Mouse (Mus musculus): Measurements from ENCODE around the gene Slc12a3. TPM values are rescaled to one million over a fixed set of nuclear protein-coding genes. Genes with fewer than 3 reads are reported as not detected.

Gene Slc12a3
- polyA plus RNA-seq, 1 experiment from 2014 or later: 0.08 TPM

DNA sequence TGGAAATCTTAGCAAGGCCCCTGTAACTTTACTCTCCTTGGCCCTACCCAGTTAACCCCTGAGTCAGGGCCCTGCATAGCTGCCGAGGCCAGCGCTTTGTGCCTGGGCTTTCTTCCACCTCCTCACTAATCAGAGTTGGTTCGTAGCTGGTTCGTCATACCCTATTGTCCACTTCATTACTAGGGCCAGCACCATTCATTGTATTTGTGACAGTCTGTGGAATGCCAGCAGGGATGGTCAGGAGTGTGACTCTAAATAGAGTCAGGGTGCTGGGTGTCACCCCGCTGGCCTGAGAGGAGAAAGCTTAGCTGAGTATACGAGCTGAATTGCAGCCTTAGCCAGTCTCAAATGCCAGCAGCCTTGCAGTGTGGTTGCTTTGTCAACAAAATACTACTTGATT lies 31.9 kb upstream of the Slc12a3 start:
- ATAC-seq (ENCODE audit: low read depth): no peak
- 64% methylated on average over 6 of the region's 6 CpGs for WGBS
- Histone ChIP-seq H3K9ac (ENCODE audit: low read length) (peak overlapping the region; percentile 38; the same call in 1 of the 2 replicates), H3K4me3 (ENCODE audit: low read length) (no peak overlapping the region), H3K4me2 (ENCODE audit: low read depth, low read length) (no peak overlapping the region), H3K27ac (ENCODE audit: low read length) (peak overlapping the region; percentile 82), H3K4me1 (replicated peaks; ENCODE audit: control insufficient read depth, insufficient read depth, low read length) (peaks cover 30% of the 10 kb centered on the region), H3K27me3 (ENCODE audit: control insufficient read depth, insufficient read depth, low read depth, low read length) (no peaks in the 10 kb centered on the region), H3K36me3 (ENCODE audit: control insufficient read depth, insufficient read depth, low read length) (no peaks in the 10 kb centered on the region), H3K9me3 (ENCODE audit: control insufficient read depth, low read length) (no peaks in the 10 kb centered on the region)

DNA sequence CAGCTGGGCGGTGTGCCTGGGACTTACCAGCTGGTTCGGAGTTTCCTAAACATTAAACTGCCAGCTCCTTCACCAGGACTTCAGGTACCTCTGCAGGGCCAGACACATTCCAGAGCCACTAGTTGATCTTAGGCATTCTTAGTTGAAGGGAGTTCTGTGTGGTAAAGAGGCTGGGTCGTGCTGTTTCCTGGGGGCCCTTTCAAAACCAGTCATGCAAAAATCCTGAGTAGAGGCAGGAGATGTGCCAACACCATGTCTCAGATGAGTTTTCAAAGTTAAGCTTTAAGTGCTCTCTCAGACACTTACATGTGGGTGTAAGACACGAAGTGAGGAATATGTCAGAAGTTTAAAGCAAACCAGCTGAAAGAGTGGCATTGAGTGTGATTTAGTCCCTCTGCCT lies 28.2 kb upstream of the Slc12a3 start:
- WGBS: 59% methylated on average over 4 of the region's 4 CpGs
- Histone ChIP-seq H3K4me1 (replicated peaks; ENCODE audit: control insufficient read depth, insufficient read depth, low read length) (peaks cover 20% of the 10 kb centered on the region; the same call in 1 of the 2 replicates), H3K4me3 (ENCODE audit: low read length) (no peak overlapping the region), H3K27ac (ENCODE audit: low read length) (peak overlapping the region; percentile 89), H3K36me3 (ENCODE audit: control insufficient read depth, insufficient read depth, low read length) (peaks cover 7% of the 10 kb centered on the region), H3K9ac (ENCODE audit: low read length) (no peak overlapping the region), H3K9me3 (ENCODE audit: control insufficient read depth, low read length) (no peaks in the 10 kb centered on the region), H3K4me2 (ENCODE audit: low read depth, low read length) (no peak overlapping the region), H3K27me3 (ENCODE audit: control insufficient read depth, insufficient read depth, low read depth, low read length) (no peaks in the 10 kb centered on the region)
- ATAC-seq (ENCODE audit: low read depth): peak; percentile 82

DNA sequence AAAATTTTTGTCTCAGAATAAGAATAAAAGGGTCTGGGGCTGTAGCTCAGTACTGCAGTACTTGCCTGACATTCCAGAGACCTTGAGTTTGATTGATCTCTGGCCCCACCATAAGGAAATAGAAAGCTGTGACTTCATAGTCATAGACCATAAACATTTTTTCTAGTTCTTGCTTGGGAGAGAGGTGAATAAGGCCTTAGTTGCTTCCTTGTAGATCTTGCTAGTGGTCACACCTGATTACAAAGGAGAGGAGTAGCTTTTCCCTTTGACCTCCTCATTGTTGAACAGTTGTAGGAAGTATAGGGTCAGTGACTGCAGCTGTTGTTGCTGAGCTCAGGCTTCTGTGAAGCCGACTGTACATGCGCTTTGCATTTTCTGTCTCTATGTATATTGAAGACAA lies 24.6 kb upstream of the Slc12a3 start:
- Histone ChIP-seq H3K4me3 (ENCODE audit: low read length) (no peak overlapping the region), H3K4me1 (replicated peaks; ENCODE audit: control insufficient read depth, insufficient read depth, low read length) (peaks cover 21% of the 10 kb centered on the region), H3K9me3 (ENCODE audit: control insufficient read depth, low read length) (no peaks in the 10 kb centered on the region), H3K9ac (ENCODE audit: low read length) (no peak overlapping the region), H3K36me3 (ENCODE audit: control insufficient read depth, insufficient read depth, low read length) (peaks cover 8% of the 10 kb centered on the region), H3K27ac (ENCODE audit: low read length) (no peak overlapping the region), H3K27me3 (ENCODE audit: control insufficient read depth, insufficient read depth, low read depth, low read length) (no peaks in the 10 kb centered on the region), H3K4me2 (ENCODE audit: low read depth, low read length) (no peak overlapping the region)
- WGBS: 93% methylated on average over 2 of the region's 2 CpGs
- ATAC-seq (ENCODE audit: low read depth): no peak

DNA sequence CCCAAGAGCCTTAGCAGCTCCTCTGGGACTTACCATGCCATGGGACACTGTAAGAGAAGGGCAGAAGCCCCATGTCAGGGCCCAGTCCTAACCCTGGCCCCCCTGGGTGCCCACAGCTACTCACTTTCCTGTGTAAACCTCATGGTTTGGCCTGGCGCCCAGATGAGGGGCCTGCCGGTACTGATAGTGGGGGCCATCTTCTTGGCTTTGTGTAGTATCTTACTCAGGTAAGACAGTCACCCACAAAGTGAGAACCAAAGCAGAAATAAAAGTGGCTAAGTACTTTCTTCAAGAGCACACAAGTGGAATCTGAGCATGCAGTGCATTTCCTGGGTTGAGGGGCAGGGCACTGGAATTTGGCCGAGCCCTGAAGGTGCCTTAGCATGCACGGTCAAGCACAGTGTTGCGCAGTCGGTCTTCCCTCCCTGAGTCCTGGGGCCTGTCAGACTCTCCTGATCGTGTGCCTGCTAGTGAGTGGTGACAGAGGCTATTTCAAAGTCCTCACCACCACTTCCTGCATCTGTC lies 21.9 kb upstream of the Slc12a3 start:
- Histone ChIP-seq H3K27ac (ENCODE audit: low read length) (peak overlapping the region; percentile 85), H3K9me3 (ENCODE audit: control insufficient read depth, low read length) (no peaks in the 10 kb centered on the region), H3K36me3 (ENCODE audit: control insufficient read depth, insufficient read depth, low read length) (peaks cover 14% of the 10 kb centered on the region), H3K4me2 (ENCODE audit: low read depth, low read length) (no peak overlapping the region), H3K9ac (ENCODE audit: low read length) (no peak overlapping the region; the same call in 1 of the 2 replicates), H3K27me3 (ENCODE audit: control insufficient read depth, insufficient read depth, low read depth, low read length) (no peaks in the 10 kb centered on the region), H3K4me3 (ENCODE audit: low read length) (no peak overlapping the region), H3K4me1 (replicated peaks; ENCODE audit: control insufficient read depth, insufficient read depth, low read length) (peaks cover 13% of the 10 kb centered on the region)
- ATAC-seq (ENCODE audit: low read depth): peak; percentile 93
- WGBS: 51% methylated on average over 7 of the region's 7 CpGs

DNA sequence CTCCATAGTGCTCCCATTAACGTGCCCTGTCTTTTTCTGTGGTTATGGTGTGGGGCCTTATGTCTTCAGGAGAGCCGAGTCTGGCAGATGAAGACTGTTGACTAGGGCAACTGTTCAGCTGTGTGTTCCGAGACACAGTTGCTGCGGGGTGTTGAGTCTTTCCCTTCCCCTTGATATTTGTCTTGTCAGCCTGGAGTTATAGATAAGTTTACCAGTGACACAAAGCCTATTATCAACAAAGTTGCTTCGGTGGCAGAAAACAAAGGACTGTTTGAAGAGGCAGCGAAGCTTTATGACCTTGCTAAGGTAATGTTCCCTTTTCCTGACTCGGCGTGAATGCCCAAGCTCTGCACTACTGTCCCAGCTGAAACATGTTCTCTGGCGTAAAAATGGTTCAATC lies 21.3 kb upstream of the Slc12a3 start:
- H3K27ac ChIP-seq (ENCODE audit: low read length): peak overlapping the region; percentile 58
- H3K9me3 ChIP-seq (ENCODE audit: control insufficient read depth, low read length): no peaks in the 10 kb centered on the region
- 74% methylated on average over 9 of the region's 9 CpGs for WGBS
- peaks cover 13% of the 10 kb centered on the region for H3K4me1 ChIP-seq (replicated peaks; ENCODE audit: control insufficient read depth, insufficient read depth, low read length)
- H3K27me3 ChIP-seq (ENCODE audit: control insufficient read depth, insufficient read depth, low read depth, low read length): no peaks in the 10 kb centered on the region
- no peak overlapping the region for H3K4me2 ChIP-seq (ENCODE audit: low read depth, low read length)
- H3K4me3 ChIP-seq (ENCODE audit: low read length): no peak overlapping the region
- ATAC-seq (ENCODE audit: low read depth): no peak
- H3K36me3 ChIP-seq (ENCODE audit: control insufficient read depth, insufficient read depth, low read length): peaks cover 13% of the 10 kb centered on the region
- H3K9ac ChIP-seq (ENCODE audit: low read length): no peak overlapping the region

GRCm38 (mm10) chr8:94314069-94314468 lies 14.9 kb upstream of the Slc12a3 start:
- 76% methylated on average over 2 of the region's 2 CpGs for WGBS
- no peak overlapping the region for H3K27ac ChIP-seq (ENCODE audit: low read length)
- no peaks in the 10 kb centered on the region for H3K27me3 ChIP-seq (ENCODE audit: control insufficient read depth, insufficient read depth, low read depth, low read length)
- no peak overlapping the region for H3K4me2 ChIP-seq (ENCODE audit: low read depth, low read length)
- no peak overlapping the region for H3K4me3 ChIP-seq (ENCODE audit: low read length)
- no peaks in the 10 kb centered on the region for H3K9me3 ChIP-seq (ENCODE audit: control insufficient read depth, low read length)
- ATAC-seq (ENCODE audit: low read depth): no peak
- H3K36me3 ChIP-seq (ENCODE audit: control insufficient read depth, insufficient read depth, low read length): peaks cover 5% of the 10 kb centered on the region; the same call in 1 of the 2 replicates
- no peak overlapping the region for H3K9ac ChIP-seq (ENCODE audit: low read length)
- no peaks in the 10 kb centered on the region for H3K4me1 ChIP-seq (replicated peaks; ENCODE audit: control insufficient read depth, insufficient read depth, low read length)

DNA sequence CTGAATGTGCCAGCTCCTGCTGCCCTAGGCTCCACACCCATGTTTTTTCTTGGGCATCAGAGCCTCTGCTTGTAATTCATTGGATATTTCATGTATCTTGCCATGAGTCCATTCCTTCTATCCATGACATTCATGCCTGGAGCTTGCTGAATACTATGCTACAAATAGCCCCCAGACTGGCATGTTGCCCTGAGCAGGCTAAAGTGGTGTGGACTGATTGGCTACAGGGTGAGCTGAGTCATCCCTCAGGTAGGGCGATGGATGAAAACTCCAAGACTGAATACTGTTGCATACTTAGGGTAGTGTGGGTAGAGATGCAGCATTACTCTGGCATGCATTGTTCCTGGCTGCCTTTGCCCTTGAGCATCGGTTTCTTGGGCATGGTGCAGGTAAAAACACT lies 11.8 kb upstream of the Slc12a3 start:
- no peaks in the 10 kb centered on the region for H3K9me3 ChIP-seq (ENCODE audit: control insufficient read depth, low read length)
- H3K4me2 ChIP-seq (ENCODE audit: low read depth, low read length): no peak overlapping the region
- H3K9ac ChIP-seq (ENCODE audit: low read length): no peak overlapping the region
- no peaks in the 10 kb centered on the region for H3K27me3 ChIP-seq (ENCODE audit: control insufficient read depth, insufficient read depth, low read depth, low read length)
- 90% methylated on average over 2 of the region's 2 CpGs for WGBS
- no peaks in the 10 kb centered on the region for H3K4me1 ChIP-seq (replicated peaks; ENCODE audit: control insufficient read depth, insufficient read depth, low read length)
- no peak overlapping the region for H3K27ac ChIP-seq (ENCODE audit: low read length)
- H3K36me3 ChIP-seq (ENCODE audit: control insufficient read depth, insufficient read depth, low read length): no peaks in the 10 kb centered on the region
- ATAC-seq (ENCODE audit: low read depth): no peak
- H3K4me3 ChIP-seq (ENCODE audit: low read length): no peak overlapping the region

DNA sequence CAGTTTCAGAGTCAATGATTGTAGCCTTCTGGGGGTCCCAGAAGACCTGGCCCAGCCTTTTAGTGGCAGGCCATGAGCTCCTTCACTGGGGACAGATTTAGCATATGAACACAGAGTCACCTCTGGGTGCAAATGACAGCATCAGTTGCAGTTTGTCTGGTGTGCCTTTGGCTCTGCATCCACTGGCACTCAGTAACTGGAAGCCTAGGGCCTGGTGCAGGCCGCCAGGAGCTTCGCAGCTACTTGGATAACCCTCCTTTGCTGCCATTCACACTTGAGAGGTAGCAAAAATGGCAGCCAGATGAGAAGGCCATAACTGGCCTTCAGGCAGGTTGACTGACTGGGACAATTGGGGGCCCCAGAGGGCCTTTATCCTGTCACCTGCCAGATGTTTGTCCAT lies 11.3 kb upstream of the Slc12a3 start:
- Histone ChIP-seq H3K4me1 (replicated peaks; ENCODE audit: control insufficient read depth, insufficient read depth, low read length) (no peaks in the 10 kb centered on the region), H3K36me3 (ENCODE audit: control insufficient read depth, insufficient read depth, low read length) (no peaks in the 10 kb centered on the region), H3K27ac (ENCODE audit: low read length) (no peak overlapping the region), H3K4me3 (ENCODE audit: low read length) (no peak overlapping the region), H3K27me3 (ENCODE audit: control insufficient read depth, insufficient read depth, low read depth, low read length) (no peaks in the 10 kb centered on the region), H3K9me3 (ENCODE audit: control insufficient read depth, low read length) (no peaks in the 10 kb centered on the region), H3K4me2 (ENCODE audit: low read depth, low read length) (no peak overlapping the region), H3K9ac (ENCODE audit: low read length) (no peak overlapping the region)
- ATAC-seq (ENCODE audit: low read depth): no peak
- WGBS: 85% methylated on average over 2 of the region's 2 CpGs

DNA sequence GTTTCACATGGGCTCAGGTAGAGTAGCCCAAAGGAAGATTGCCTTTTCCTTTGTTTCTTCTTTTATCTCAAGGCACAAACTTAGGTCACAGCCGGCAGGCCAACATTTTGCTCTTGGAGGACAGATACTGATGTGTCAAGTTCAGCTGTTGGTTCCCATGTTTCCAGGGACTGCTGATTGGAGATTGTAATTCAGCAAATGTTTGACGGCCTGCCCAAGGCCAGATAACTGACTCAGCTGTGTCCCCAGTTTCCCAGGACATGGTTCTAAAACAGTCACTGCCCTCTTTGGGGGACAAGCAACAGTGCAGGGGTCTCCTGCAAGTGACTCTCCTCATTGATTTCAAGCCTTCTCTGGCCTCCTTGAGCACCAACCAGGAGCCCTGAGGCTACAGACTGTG lies 9.0 kb upstream of the Slc12a3 start:
- ATAC-seq (ENCODE audit: low read depth): no peak
- WGBS: 62% methylated on average over 2 of the region's 2 CpGs
- H3K27ac ChIP-seq (ENCODE audit: low read length): no peak overlapping the region

GRCm38 (mm10) chr8:94322083-94322482 lies 6.9 kb upstream of the Slc12a3 start:
- Histone ChIP-seq H3K27me3 (ENCODE audit: control insufficient read depth, insufficient read depth, low read depth, low read length) (no peaks in the 10 kb centered on the region), H3K9ac (ENCODE audit: low read length) (no peak overlapping the region), H3K4me2 (ENCODE audit: low read depth, low read length) (no peak overlapping the region), H3K4me1 (replicated peaks; ENCODE audit: control insufficient read depth, insufficient read depth, low read length) (no peaks in the 10 kb centered on the region; the same call in 1 of the 2 replicates), H3K36me3 (ENCODE audit: control insufficient read depth, insufficient read depth, low read length) (no peaks in the 10 kb centered on the region), H3K9me3 (ENCODE audit: control insufficient read depth, low read length) (no peaks in the 10 kb centered on the region), H3K27ac (ENCODE audit: low read length) (no peak overlapping the region), H3K4me3 (ENCODE audit: low read length) (no peak overlapping the region)
- no peak for ATAC-seq (ENCODE audit: low read depth)
- WGBS: 76% methylated on average over 4 of the region's 4 CpGs

More for the DNA sequence above, 9.0 kb upstream of the Slc12a3 start:
- Histone ChIP-seq H3K9me3 (ENCODE audit: control insufficient read depth, low read length) (no peaks in the 10 kb centered on the region), H3K4me2 (ENCODE audit: low read depth, low read length) (no peak overlapping the region), H3K36me3 (ENCODE audit: control insufficient read depth, insufficient read depth, low read length) (no peaks in the 10 kb centered on the region), H3K4me1 (replicated peaks; ENCODE audit: control insufficient read depth, insufficient read depth, low read length) (no peaks in the 10 kb centered on the region), H3K9ac (ENCODE audit: low read length) (no peak overlapping the region), H3K4me3 (ENCODE audit: low read length) (no peak overlapping the region), H3K27me3 (ENCODE audit: control insufficient read depth, insufficient read depth, low read depth, low read length) (no peaks in the 10 kb centered on the region)

Data from lung, embryonic 16.5 days (tissue).